Mouse (Mus musculus): ENCODE data around the gene Ager.

Gene Ager

GRCm38 (mm10) chr17:34632261-34632691 is 34.6 kb downstream of the Ager start:
- peak; percentile 85 to 89 for DNase-seq

GRCm38 (mm10) chr17:34635671-34636070 is 38.0 kb downstream of the Ager start:
- DNase-seq: no peak

- no peak for DNase-seq
Measured at GRCm38 (mm10) chr17:34637459-34637858, 39.8 kb downstream of the Ager start.

- no peak for DNase-seq
Measured at GRCm38 (mm10) chr17:34639461-34640255, 42.0 kb downstream of the Ager start.

- DNase-seq: peak; percentile 55 to 71
Measured at GRCm38 (mm10) chr17:34640778-34641601, 43.3 kb downstream of the Ager start.

GRCm38 (mm10) chr17:34641945-34642344 is 44.3 kb downstream of the Ager start:
- no peak for DNase-seq

- DNase-seq: no peak
Measured at GRCm38 (mm10) chr17:34643379-34643778, 45.7 kb downstream of the Ager start.

- no peak for DNase-seq
Measured at GRCm38 (mm10) chr17:34643944-34644343, 46.3 kb downstream of the Ager start.

- DNase-seq: peak; percentile 96 to 97
Measured at GRCm38 (mm10) chr17:34644608-34645007, 46.9 kb downstream of the Ager start, which contains the start of gene Fkbpl. Gene Fkbpl, plus strand, starts transcription at chr17:34644764.

- DNase-seq: no peak
Measured at GRCm38 (mm10) chr17:34645256-34645829, 47.7 kb downstream of the Ager start.

- DNase-seq: no peak
Measured at GRCm38 (mm10) chr17:34645831-34646511, 48.3 kb downstream of the Ager start.

- peak; percentile 94 to 97 for DNase-seq
Measured at GRCm38 (mm10) chr17:34646906-34647787, 49.5 kb downstream of the Ager start, which contains the start of gene Atf6b. Gene Atf6b, plus strand, starts transcription at chr17:34647146.

GRCm38 (mm10) chr17:34648141-34648890 is 50.7 kb downstream of the Ager start:
- no peak for DNase-seq

GRCm38 (mm10) chr17:34649106-34649864 is 51.6 kb downstream of the Ager start:
- DNase-seq: no peak

All from kidney, postnatal 4 days (tissue).